Mouse (Mus musculus) small intestine, adult 10 weeks (tissue): ENCODE measurements around the gene Gbp3. TPM values are rescaled to one million over a fixed set of nuclear protein-coding genes. Genes with fewer than 3 reads are reported as not detected.

ENCODE experiments used
- polyA plus RNA-seq: library from polyadenylated mRNA; stranded (reverse); fragments of 350-450 nt; fragmentation: Illumina TruSeq; extraction: RNeasy Lipid Tissue Mini Kit (QIAGEN cat#74804); gene quantifications from one replicate; pipeline ENCODE4 v1.2.3, GENCODE M21; 2014; ENCODE audit warnings: low replicate concordance

Gbp3 gene
- 22.2 TPM for polyA plus RNA-seq

GRCm38 (mm10) chr3:142559632-142560228 lies at the start of gene Gbp3:
Gene Gbp3, plus strand, starts transcription at chr3:142560026.

GRCm38 (mm10) chr3:142530087-142530953 lies 29.5 kb upstream of the Gbp3 start, which contains the start of gene Gbp7:
Gene Gbp7, plus strand, starts transcription at chr3:142530342.

DNA sequence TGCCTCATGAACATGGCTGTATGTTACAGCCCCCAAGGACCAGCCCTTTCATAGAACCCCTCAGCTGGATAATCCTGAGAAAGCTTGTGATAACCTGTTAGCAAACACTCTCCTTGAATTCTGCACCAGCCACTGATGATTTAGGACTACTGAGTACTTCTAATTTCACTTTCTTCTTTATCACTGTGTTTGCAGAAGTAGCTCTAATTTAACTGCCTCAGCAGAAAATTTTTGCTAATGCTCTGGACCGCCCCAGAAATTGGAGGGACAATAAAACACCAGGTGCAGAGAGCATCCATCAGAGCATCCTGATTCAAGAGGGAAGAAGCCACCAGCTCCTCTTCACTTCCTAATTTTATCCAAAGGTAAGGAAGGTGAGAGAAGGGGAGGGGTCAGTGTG lies 34.7 kb downstream of the Gbp3 start, which contains the start of gene Gbp2b:
TSS of gene Gbp2b (plus strand) at position 301 of the 400 bp plus-strand sequence.

DNA sequence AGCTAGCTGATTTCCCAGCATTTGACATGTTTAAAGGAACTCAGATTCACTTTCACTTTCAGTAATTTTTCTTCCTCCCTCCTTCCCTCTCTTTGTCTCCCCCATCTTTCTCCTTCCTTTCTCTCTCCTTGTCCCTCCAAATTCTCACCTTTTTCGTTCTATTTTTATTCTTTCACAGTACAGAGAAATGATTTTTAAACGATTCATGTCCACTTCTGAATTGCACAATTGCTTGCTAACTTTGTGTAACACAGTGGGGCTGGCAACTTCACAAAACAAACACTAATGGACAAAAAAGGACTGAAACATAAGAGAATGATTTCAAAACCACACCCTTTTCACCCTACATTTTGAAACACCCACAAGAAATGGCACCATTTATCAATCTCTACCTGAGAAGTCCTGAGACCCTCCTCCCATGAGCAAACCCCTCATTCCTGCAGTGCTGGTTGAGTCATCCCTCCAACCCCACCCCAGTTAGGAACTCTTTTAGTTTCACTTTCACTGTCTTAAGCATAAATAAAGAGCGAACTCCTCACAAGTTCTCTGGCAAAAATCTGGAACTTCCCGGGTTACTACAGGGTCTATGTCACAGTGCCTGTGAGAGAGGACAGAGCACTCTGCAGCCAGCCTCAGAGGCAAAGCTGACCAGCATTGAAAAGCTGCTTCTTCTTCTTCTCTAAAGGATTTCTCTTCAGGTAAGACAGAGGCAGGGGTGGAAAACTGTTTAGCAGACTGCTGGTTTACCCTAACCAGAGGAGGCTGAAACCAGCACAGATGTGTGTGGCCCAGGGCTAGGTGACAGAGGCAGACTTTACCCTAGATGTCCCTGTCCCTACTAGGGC lies 60.5 kb downstream of the Gbp3 start, which contains the start of gene Gbp2:
TSS of gene Gbp2 (plus strand) at position 492 of the 845 bp plus-strand sequence.

Other genes with a start within 250 kb of the Gbp3 start
- 86.4 TPM for gene Pdlim5, start 164.3 kb upstream of the Gbp3 start, polyA plus RNA-seq
- gene Gbp5, start 66.0 kb upstream of the Gbp3 start, polyA plus RNA-seq: 9.6 TPM
- 33.5 TPM for gene Gbp7, start 29.7 kb upstream of the Gbp3 start, polyA plus RNA-seq
- 51.2 TPM for gene Gbp2b, start 34.8 kb downstream of the Gbp3 start, polyA plus RNA-seq
- gene Gbp2, start 60.6 kb downstream of the Gbp3 start, polyA plus RNA-seq: 30.8 TPM
- 19.4 TPM for gene Kyat3, start 141.0 kb downstream of the Gbp3 start, polyA plus RNA-seq
- 140 TPM for gene Gtf2b, start 205.0 kb downstream of the Gbp3 start, polyA plus RNA-seq